Mouse (Mus musculus) stomach, embryonic 15.5 days (tissue): ENCODE measurements around the gene Cdr2l. TPM values are rescaled to one million over a fixed set of nuclear protein-coding genes. Genes with fewer than 3 reads are reported as not detected.
A peak's percentile ranks its signal among the peaks of the same experiment; 100 is the strongest.

Experiments used
- ATAC-seq: fragments of 200-750 bp; cut with Nextera tagmentation; 2 replicates; pipeline ENCODE4 v1.8.0; 2017; ENCODE audit warnings: low read depth, moderate number of reproducible peaks, moderate TSS enrichment; ENCODE audit not compliant: insufficient read depth, low FRiP score
- H3K27ac ChIP-seq: fragments of 300-500 bp; sonication (generic); 2 replicates; pipeline ENCODE4 v1.5.1; 2015; ENCODE audit warnings: mild to moderate bottlenecking, inconsistent platforms
- H3K27me3 ChIP-seq: fragments of 300-500 bp; sonication (generic); replicated peaks from 2 replicates; pipeline ENCODE4 v1.6.1; 2015; ENCODE audit warnings: inconsistent platforms
- H3K36me3 ChIP-seq: fragments of 300-500 bp; sonication (generic); 2 replicates; pipeline ENCODE4 v1.6.1; 2015; ENCODE audit warnings: inconsistent platforms
- H3K4me1 ChIP-seq: fragments of 300-500 bp; sonication (generic); 2 replicates; pipeline ENCODE4 v1.6.1; 2015; ENCODE audit warnings: inconsistent platforms
- H3K4me2 ChIP-seq: fragments of 300-500 bp; sonication (generic); 2 replicates; pipeline ENCODE4 v1.6.1; 2015; ENCODE audit warnings: mild to moderate bottlenecking, inconsistent platforms
- H3K4me3 ChIP-seq: fragments of 300-500 bp; sonication (generic); replicated peaks from 2 replicates; pipeline ENCODE4 v1.5.1; 2015; ENCODE audit warnings: inconsistent platforms
- H3K9ac ChIP-seq: fragments of 300-500 bp; sonication (generic); 2 replicates; pipeline ENCODE4 v1.6.1; 2015; ENCODE audit warnings: inconsistent platforms
- H3K9me3 ChIP-seq: fragments of 300-500 bp; sonication (generic); 2 replicates; pipeline ENCODE4 v1.6.1; 2016; ENCODE audit warnings: inconsistent platforms
- WGBS: fragments of 180-500 bp; shearing (Covaris S2); methylation state at CpG from one replicate; pipeline ENCODE4 v1.1.7; 2015; 5-methylcytosine and 5-hydroxymethylcytosine counted together
- polyA plus RNA-seq: library from polyadenylated mRNA; unstranded; fragments of >200 nt; fragmentation: Nextera tagmentation; extraction: Ambion mirVana; gene quantifications from 2 replicates; pipeline ENCODE4 v1.2.1, GENCODE M21; 2015

The Cdr2l gene
- polyA plus RNA-seq, 1 experiment from 2014 or later: 10.0 TPM

- Histone ChIP-seq H3K27me3 (no peaks in the 10 kb centered on the region), H3K36me3 (peaks cover 31% of the 10 kb centered on the region), H3K4me1 (peaks cover 12% of the 10 kb centered on the region), H3K9ac (no peak overlapping the region), H3K4me3 (no peak overlapping the region), H3K4me2 (no peak overlapping the region), H3K27ac (no peak overlapping the region), H3K9me3 (no peaks in the 10 kb centered on the region)
- no peak for ATAC-seq
- WGBS: 75% methylated on average over 6 of the region's 6 CpGs
Measured at GRCm38 (mm10) chr11:115433342-115433741, 51.6 kb downstream of the Cdr2l start.

- Histone ChIP-seq H3K9me3 (no peaks in the 10 kb centered on the region), H3K36me3 (peaks cover 10% of the 10 kb centered on the region; the same call in 1 of the 2 replicates), H3K27ac (no peak overlapping the region), H3K4me2 (peak overlapping the region; percentile 58), H3K4me3 (peak overlapping the region; percentile 29), H3K27me3 (no peaks in the 10 kb centered on the region), H3K4me1 (peaks cover 12% of the 10 kb centered on the region), H3K9ac (no peak overlapping the region; the same call in 1 of the 2 replicates)
- ATAC-seq: peak; percentile 29; the same call in 1 of the 2 replicates
- 6% methylated on average over 31 of the region's 31 CpGs for WGBS
Measured at GRCm38 (mm10) chr11:115435596-115436337, 54.1 kb downstream of the Cdr2l start.

GRCm38 (mm10) chr11:115437571-115438122 lies 55.9 kb downstream of the Cdr2l start:
- ATAC-seq: no peak
- peaks cover 12% of the 10 kb centered on the region for H3K4me1 ChIP-seq
- H3K36me3 ChIP-seq: no peaks in the 10 kb centered on the region
- H3K27me3 ChIP-seq: no peaks in the 10 kb centered on the region
- H3K4me3 ChIP-seq: no peak overlapping the region
- WGBS: 65% methylated on average over 5 of the region's 5 CpGs
- no peak overlapping the region for H3K9ac ChIP-seq
- no peak overlapping the region for H3K4me2 ChIP-seq
- no peaks in the 10 kb centered on the region for H3K9me3 ChIP-seq
- H3K27ac ChIP-seq: no peak overlapping the region

GRCm38 (mm10) chr11:115439326-115439725 lies 57.6 kb downstream of the Cdr2l start:
- no peaks in the 10 kb centered on the region for H3K27me3 ChIP-seq
- no peak overlapping the region for H3K4me3 ChIP-seq
- no peak for ATAC-seq
- H3K9ac ChIP-seq: no peak overlapping the region
- 81% methylated on average over 3 of the region's 3 CpGs for WGBS
- peaks cover 12% of the 10 kb centered on the region for H3K4me1 ChIP-seq
- H3K27ac ChIP-seq: no peak overlapping the region
- H3K9me3 ChIP-seq: no peaks in the 10 kb centered on the region
- no peaks in the 10 kb centered on the region for H3K36me3 ChIP-seq
- H3K4me2 ChIP-seq: no peak overlapping the region

- Histone ChIP-seq H3K36me3 (no peaks in the 10 kb centered on the region), H3K4me3 (no peak within 1 kb of the TSS), H3K4me1 (peaks cover 12% of the 10 kb centered on the region), H3K4me2 (no peak within 1 kb of the TSS), H3K27ac (no peak within 1 kb of the TSS), H3K9me3 (no peaks in the 10 kb centered on the region), H3K9ac (no peak within 1 kb of the TSS), H3K27me3 (0 out of 2 replicates have a peak, but pooled peaks cover 1% of the 10 kb centered on the region)
- WGBS: 92% methylated on average over 9 of the region's 9 CpGs
- ATAC-seq: no peak
Measured at GRCm38 (mm10) chr11:115439906-115440595, 58.3 kb downstream of the Cdr2l start, which contains the start of gene Trim80. Trim80 (plus strand) TSS chr11:115440545.

GRCm38 (mm10) chr11:115441417-115441816 lies 59.7 kb downstream of the Cdr2l start:
- H3K4me1 ChIP-seq: peaks cover under 1% of the 10 kb centered on the region; the same call in 1 of the 2 replicates
- 0 out of 2 replicates have a peak, but pooled peaks cover 3% of the 10 kb centered on the region for H3K27me3 ChIP-seq
- no peaks in the 10 kb centered on the region for H3K9me3 ChIP-seq
- H3K4me3 ChIP-seq: no peak overlapping the region
- H3K36me3 ChIP-seq: no peaks in the 10 kb centered on the region
- 37% methylated on average over 15 of the region's 15 CpGs for WGBS
- ATAC-seq: no peak
- H3K9ac ChIP-seq: no peak overlapping the region
- H3K27ac ChIP-seq: no peak overlapping the region
- H3K4me2 ChIP-seq: no peak overlapping the region

Other genes with a start within 250 kb of the Cdr2l start
- 2.1 and 2.6 TPM in 2 replicates for gene Cd300lf, start 247.9 kb upstream of the Cdr2l start, polyA plus RNA-seq
- gene Slc9a3r1, start 218.6 kb upstream of the Cdr2l start, polyA plus RNA-seq: 142 and 144 TPM in 2 replicates
- 9.3 and 11.5 TPM in 2 replicates for gene Tmem104, start 194.4 kb upstream of the Cdr2l start, polyA plus RNA-seq
- gene Nat9, start 194.1 kb upstream of the Cdr2l start, polyA plus RNA-seq: 23.2 and 24.0 TPM in 2 replicates
- gene Grin2c, start 114.7 kb upstream of the Cdr2l start, polyA plus RNA-seq: 0.10 and 0.12 TPM in 2 replicates
- 16.6 and 17.8 TPM in 2 replicates for gene Fdxr, start 104.9 kb upstream of the Cdr2l start, polyA plus RNA-seq
- 2.0 TPM in 2 replicates for gene Fads6, start 84.3 kb upstream of the Cdr2l start, polyA plus RNA-seq
- 0.46 and 0.90 TPM in 2 replicates for gene Otop2, start 74.8 kb upstream of the Cdr2l start, polyA plus RNA-seq
- gene Ush1g, start 59.9 kb upstream of the Cdr2l start, polyA plus RNA-seq: 0.26 and 0.35 TPM in 2 replicates
- gene Otop3, start 47.2 kb upstream of the Cdr2l start, polyA plus RNA-seq: 2.4 and 2.7 TPM in 2 replicates
- 32.9 and 41.0 TPM in 2 replicates for gene Hid1, start 14.2 kb upstream of the Cdr2l start, polyA plus RNA-seq
- 184 and 196 TPM in 2 replicates for gene Mrpl58, start 21.8 kb downstream of the Cdr2l start, polyA plus RNA-seq
- 824 and 904 TPM in 2 replicates for gene Atp5h, start 38.0 kb downstream of the Cdr2l start, polyA plus RNA-seq
- gene Kctd2, start 38.2 kb downstream of the Cdr2l start, polyA plus RNA-seq: 14.6 and 15.6 TPM in 2 replicates
- gene Trim80, start 58.6 kb downstream of the Cdr2l start, polyA plus RNA-seq: 0.23 and 0.35 TPM in 2 replicates
- 2.3 and 3.1 TPM in 2 replicates for gene Slc16a5, start 80.6 kb downstream of the Cdr2l start, polyA plus RNA-seq
- gene Armc7, start 93.8 kb downstream of the Cdr2l start, polyA plus RNA-seq: 5.5 and 6.8 TPM in 2 replicates
- 115 and 123 TPM in 2 replicates for gene Nt5c, start 109.9 kb downstream of the Cdr2l start, polyA plus RNA-seq
- gene Jpt1, start 132.5 kb downstream of the Cdr2l start, polyA plus RNA-seq: 472 and 482 TPM in 2 replicates
- 838 and 874 TPM in 2 replicates for gene Sumo2, start 154.4 kb downstream of the Cdr2l start, polyA plus RNA-seq
- gene Nup85, start 182.5 kb downstream of the Cdr2l start, polyA plus RNA-seq: 159 and 181 TPM in 2 replicates
- 81.7 and 92.7 TPM in 2 replicates for gene Mrps7, start 222.0 kb downstream of the Cdr2l start, polyA plus RNA-seq
- 15.9 and 24.3 TPM in 2 replicates for gene Gga3, start 222.1 kb downstream of the Cdr2l start, polyA plus RNA-seq
- 31.9 and 34.4 TPM in 2 replicates for gene Mif4gd, start 231.1 kb downstream of the Cdr2l start, polyA plus RNA-seq
- 21.5 and 23.9 TPM in 2 replicates for gene Slc25a19, start 246.4 kb downstream of the Cdr2l start, polyA plus RNA-seq